Mouse (Mus musculus) midbrain, embryonic 14.5 days (tissue): ENCODE data around the gene Dcpp2. TPM values are rescaled to one million over a fixed set of nuclear protein-coding genes. Genes with fewer than 3 reads are reported as not detected.
A peak's percentile ranks its signal among the peaks of the same experiment; 100 is the strongest.
"Not testable (repeated sequence)": the region's sequence is repeated elsewhere in the genome, so short reads cannot be mapped to it uniquely, and the experiment has no call there.

Experiments used
- ATAC-seq: fragments of 200-750 bp; cut with Nextera tagmentation; 2 replicates; pipeline ENCODE4 v1.8.0; 2017; ENCODE audit warnings: moderate number of reproducible peaks, moderate library complexity; ENCODE audit not compliant: low FRiP score, low TSS enrichment
- DNase-seq: peaks from one replicate; pipeline ENCODE4 v3.0.0-alpha.2; 2015
- H3K27ac ChIP-seq: fragments of 300-500 bp; sonication (generic); replicated peaks from 2 replicates; pipeline ENCODE4 v1.5.1; 2014; ENCODE audit warnings: mild to moderate bottlenecking, low read depth, low read length, moderate library complexity
- H3K27me3 ChIP-seq: fragments of 300-500 bp; sonication (generic); 2 replicates; pipeline ENCODE4 v1.6.1; 2014; ENCODE audit warnings: low read length, control low read depth, mixed read lengths; ENCODE audit not compliant: control insufficient read depth, insufficient read depth
- H3K36me3 ChIP-seq: fragments of 300-500 bp; sonication (generic); 2 replicates; pipeline ENCODE4 v1.6.1; 2014; ENCODE audit warnings: low read length, control low read depth; ENCODE audit not compliant: control insufficient read depth, insufficient read depth
- H3K4me1 ChIP-seq: fragments of 300-500 bp; sonication (generic); 2 replicates; pipeline ENCODE4 v1.6.1; 2014; ENCODE audit warnings: mild to moderate bottlenecking, antibody characterized with exemption, low read length, control low read depth; ENCODE audit not compliant: control insufficient read depth, insufficient read depth
- H3K4me2 ChIP-seq: fragments of 300-500 bp; sonication (generic); 2 replicates; pipeline ENCODE4 v1.6.1; 2014; ENCODE audit warnings: mild to moderate bottlenecking, low read length, moderate library complexity
- H3K4me3 ChIP-seq: fragments of 300-500 bp; sonication (generic); replicated peaks from 2 replicates; pipeline ENCODE4 v1.5.1; 2014; ENCODE audit warnings: low read depth, low read length
- H3K9ac ChIP-seq: fragments of 300-500 bp; sonication (generic); replicated peaks from 2 replicates; pipeline ENCODE4 v1.6.1; 2014; ENCODE audit warnings: mild to moderate bottlenecking, low read length, moderate library complexity
- H3K9me3 ChIP-seq: fragments of 300-500 bp; sonication (generic); 2 replicates; pipeline ENCODE4 v1.6.1; 2016; ENCODE audit warnings: low read length, control low read depth, mixed read lengths; ENCODE audit not compliant: control insufficient read depth
- WGBS: fragments of 180-500 bp; shearing (Covaris S2); extraction: QIAGEN DNeasy Blood & Tissue Kit; methylation state at CpG from one replicate; pipeline ENCODE4 v1.1.7; 2014; 5-methylcytosine and 5-hydroxymethylcytosine counted together
- polyA plus RNA-seq: library from polyadenylated mRNA; unstranded; fragments of >200 nt; fragmentation: Nextera tagmentation; extraction: Ambion mirVana; gene quantifications from 2 replicates; pipeline ENCODE4 v1.2.1, GENCODE M21; 2014

Dcpp2 gene
- polyA plus RNA-seq, result not detected in 2 replicates

DNA sequence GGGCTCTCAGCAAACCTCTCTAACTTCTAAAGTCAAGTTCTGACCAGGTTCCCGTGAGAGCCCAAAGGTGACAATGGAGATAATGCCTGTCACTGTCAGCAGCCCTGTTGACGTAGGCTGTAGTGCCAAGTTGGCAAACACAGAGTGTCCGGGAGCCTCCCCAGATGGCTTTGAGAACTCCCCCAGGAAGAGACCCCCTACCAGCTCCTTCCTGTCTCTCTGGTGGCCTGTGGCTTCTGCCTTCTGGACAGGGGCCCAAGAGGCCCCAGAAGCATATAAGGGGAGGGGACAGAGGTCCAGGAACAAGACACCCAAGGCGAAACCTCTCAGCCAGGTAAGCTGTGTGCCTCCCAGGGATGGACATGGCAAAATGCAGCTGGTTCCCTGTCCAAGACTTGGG, at the start of gene Dcpp2, which contains the start of gene Dcpp1:
Gene Dcpp2, plus strand, starts transcription at position 305 of the 400 bp plus-strand sequence.
Gene Dcpp1, plus strand, starts transcription at position 301 of the 400 bp plus-strand sequence.
- DNase-seq, H3K27me3 ChIP-seq, H3K36me3 ChIP-seq, H3K9ac ChIP-seq, H3K9me3 ChIP-seq, H3K27ac ChIP-seq, ATAC-seq, H3K4me2 ChIP-seq, H3K4me1 ChIP-seq, H3K4me3 ChIP-seq: not testable (repeated sequence)
- 73% methylated on average over 4 of the region's 4 CpGs for WGBS

DNA sequence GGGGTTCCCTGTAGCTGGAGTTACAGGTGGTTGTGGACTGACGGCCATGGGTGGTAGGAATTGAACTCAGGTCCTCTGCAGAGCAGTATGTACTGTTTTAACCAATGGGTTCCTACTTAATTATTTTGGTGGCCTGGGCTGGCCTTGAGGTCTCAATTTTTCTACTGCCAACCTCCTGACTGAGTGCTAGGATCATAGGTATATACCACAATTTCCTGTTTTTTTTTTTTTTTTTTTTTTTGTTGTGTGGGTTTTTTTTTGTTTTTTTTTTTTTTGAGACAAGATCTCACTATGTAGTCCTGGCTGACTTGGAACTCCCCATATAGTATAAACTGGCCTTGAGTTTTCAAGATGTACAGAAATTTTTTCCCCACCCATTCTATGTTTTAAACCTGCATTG, 49.5 kb upstream of the Dcpp2 start:
- 93% methylated on average over 1 of the region's 1 CpGs for WGBS
- Histone ChIP-seq H3K36me3 (peaks cover 11% of the 10 kb centered on the region), H3K27ac (no peak overlapping the region), H3K9ac (no peak overlapping the region), H3K9me3 (no peaks in the 10 kb centered on the region), H3K4me1 (peaks cover 19% of the 10 kb centered on the region), H3K4me2 (no peak overlapping the region), H3K4me3 (no peak overlapping the region), H3K27me3 (0 out of 2 replicates have a peak, but pooled peaks cover 3% of the 10 kb centered on the region)
- DNase-seq (no peak), ATAC-seq (no peak)

DNA sequence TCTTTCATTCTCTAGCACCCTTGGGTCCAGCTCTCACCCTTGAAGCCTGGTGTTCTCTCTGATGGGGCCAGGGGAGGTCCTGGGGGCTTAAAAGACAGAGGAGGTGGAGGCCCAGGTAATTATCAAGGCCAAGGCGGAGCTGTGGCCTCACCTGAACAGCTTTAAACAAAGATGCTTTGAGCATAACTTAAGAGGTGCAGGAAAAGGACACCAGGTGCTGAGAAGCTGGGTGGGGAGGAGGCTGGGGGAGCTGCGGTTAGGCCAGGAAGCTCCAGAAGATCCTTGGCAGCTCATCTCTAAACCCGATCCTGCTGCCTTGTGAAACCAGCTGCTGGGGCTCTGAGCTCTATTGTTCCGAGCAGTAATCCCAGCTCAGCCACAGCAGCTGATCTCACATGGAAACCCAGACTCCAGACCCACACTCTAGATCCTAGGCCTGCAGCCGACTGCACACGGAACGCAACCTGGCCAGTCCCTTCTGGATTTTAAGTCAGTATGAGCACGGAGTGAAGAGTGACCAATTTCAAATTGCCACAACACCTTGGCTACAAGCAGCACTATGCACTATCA, 44.6 kb upstream of the Dcpp2 start, which contains the start of gene Prss33:
Gene Prss33, minus strand, starts transcription at position 51 of the 570 bp plus-strand sequence.
- DNase-seq, result no peak
- no peak within 1 kb of the TSS for H3K9ac ChIP-seq
- no peak within 1 kb of the TSS for H3K27ac ChIP-seq
- no peak within 1 kb of the TSS for H3K4me3 ChIP-seq
- H3K9me3 ChIP-seq, result no peaks in the 10 kb centered on the region
- 0 out of 2 replicates have a peak, but pooled peaks cover 3% of the 10 kb centered on the region for H3K27me3 ChIP-seq
- ATAC-seq, result no peak
- WGBS, result 39% methylated on average over 8 of the region's 8 CpGs
- H3K4me1 ChIP-seq, result no peaks in the 10 kb centered on the region; the same call in 1 of the 2 replicates
- H3K4me2 ChIP-seq, result no peak within 1 kb of the TSS
- H3K36me3 ChIP-seq, result no peaks in the 10 kb centered on the region

DNA sequence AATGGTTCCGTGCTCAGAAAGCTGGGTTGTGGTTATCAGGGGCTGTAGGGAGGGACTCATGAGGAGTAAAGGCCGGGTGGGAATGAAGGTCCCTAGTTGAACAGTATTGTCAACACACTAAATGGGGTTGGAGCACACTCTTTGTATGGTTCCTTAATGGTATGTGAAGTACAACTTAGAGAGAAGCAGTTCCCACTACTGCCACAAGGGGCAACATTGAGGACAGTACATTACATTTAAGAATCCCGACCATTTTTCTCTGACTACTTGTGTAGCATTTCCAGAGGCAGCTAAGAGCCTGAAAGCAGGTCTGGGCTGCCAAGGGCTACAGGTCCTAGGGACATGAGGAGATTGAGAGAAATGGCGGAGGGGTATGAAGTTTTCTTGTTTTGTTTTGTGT, 39.5 kb upstream of the Dcpp2 start:
- Histone ChIP-seq H3K4me2 (no peak overlapping the region), H3K9me3 (no peaks in the 10 kb centered on the region), H3K36me3 (no peaks in the 10 kb centered on the region), H3K27me3 (no peaks in the 10 kb centered on the region), H3K4me3 (no peak overlapping the region), H3K9ac (no peak overlapping the region), H3K4me1 (peaks cover 3% of the 10 kb centered on the region; the same call in 1 of the 2 replicates), H3K27ac (no peak overlapping the region)
- no peak for ATAC-seq
- 28% methylated on average over 4 of the region's 4 CpGs for WGBS
- DNase-seq, result peak; percentile 88

DNA sequence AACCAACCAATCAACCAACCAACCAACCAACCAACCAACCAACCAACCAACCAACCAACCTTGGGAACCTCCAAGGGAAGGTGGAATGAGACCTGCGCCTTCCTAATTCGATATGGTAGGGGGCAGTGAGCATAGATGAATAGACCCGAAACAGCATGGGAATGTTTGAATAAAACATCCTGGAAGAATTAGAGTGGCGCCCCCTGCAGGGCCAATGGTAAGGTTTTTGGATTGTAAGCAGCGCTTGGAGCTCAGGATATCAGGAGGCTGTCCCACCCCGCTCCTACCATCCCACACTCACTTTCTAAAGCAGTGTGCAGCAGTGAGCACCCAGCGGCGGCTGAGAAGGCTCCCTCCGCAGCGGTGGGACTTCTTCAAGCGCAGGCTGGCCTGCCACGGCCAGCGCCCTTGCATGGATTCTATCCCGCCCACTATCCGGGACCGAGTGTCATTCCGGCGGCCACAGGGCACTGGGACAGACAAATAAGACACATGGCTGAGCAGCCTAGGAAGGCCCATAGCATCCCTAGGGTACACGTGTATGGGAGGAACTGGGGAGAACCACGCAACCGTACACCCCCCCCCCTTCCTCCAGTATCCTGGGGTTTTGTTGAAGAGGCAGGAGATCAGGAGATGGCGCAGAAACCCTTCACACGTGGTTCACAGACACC, 37.4 kb upstream of the Dcpp2 start:
- no peak for DNase-seq
- no peak overlapping the region for H3K9ac ChIP-seq
- no peak overlapping the region for H3K4me3 ChIP-seq
- no peak for ATAC-seq
- no peaks in the 10 kb centered on the region for H3K9me3 ChIP-seq
- no peak overlapping the region for H3K27ac ChIP-seq
- H3K4me2 ChIP-seq, result peak overlapping the region; percentile 33
- no peaks in the 10 kb centered on the region for H3K36me3 ChIP-seq
- H3K4me1 ChIP-seq, result 0 out of 2 replicates have a peak, but pooled peaks cover 3% of the 10 kb centered on the region
- WGBS, result 46% methylated on average over 23 of the region's 23 CpGs
- no peaks in the 10 kb centered on the region for H3K27me3 ChIP-seq

DNA sequence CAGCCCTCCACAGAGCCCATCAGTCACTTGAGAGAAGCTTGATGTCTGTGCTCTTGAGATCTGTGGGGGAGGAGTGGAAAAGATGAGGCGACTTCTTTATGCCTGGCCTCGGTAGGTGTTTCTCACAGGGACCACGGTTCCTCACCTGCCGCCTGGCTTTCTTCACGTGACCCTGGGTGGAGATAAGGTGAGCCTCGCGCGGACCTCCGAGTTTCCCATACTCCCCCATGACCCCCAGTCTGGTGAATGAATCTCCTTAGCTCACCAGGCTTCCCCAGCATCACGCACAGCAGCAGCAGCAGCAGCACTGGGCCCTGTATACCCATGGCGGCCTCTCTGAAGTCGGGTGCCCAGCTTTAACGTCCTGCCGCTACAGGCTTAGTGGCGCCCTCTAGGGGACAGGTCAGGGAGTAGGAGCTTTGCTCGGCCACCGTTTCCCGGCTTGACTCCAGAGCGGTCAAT, 36.8 kb upstream of the Dcpp2 start, which contains the start of the genes Prss32 and Prss41:
Gene Prss32, plus strand, starts transcription at position 44 of the 462 bp plus-strand sequence.
Gene Prss41, minus strand, starts transcription at position 361 of the 462 bp plus-strand sequence.
- Histone ChIP-seq H3K9ac (no peak within 1 kb of the TSS), H3K9me3 (no peaks in the 10 kb centered on the region), H3K27ac (no peak within 1 kb of the TSS), H3K4me3 (no peak within 1 kb of the TSS), H3K36me3 (no peaks in the 10 kb centered on the region), H3K4me2 (peak within 1 kb of the TSS; percentile 33), H3K4me1 (0 out of 2 replicates have a peak, but pooled peaks cover 3% of the 10 kb centered on the region), H3K27me3 (no peaks in the 10 kb centered on the region)
- WGBS, result 13% methylated on average over 19 of the region's 19 CpGs
- DNase-seq, result peak; percentile 49
- ATAC-seq, result no peak

DNA sequence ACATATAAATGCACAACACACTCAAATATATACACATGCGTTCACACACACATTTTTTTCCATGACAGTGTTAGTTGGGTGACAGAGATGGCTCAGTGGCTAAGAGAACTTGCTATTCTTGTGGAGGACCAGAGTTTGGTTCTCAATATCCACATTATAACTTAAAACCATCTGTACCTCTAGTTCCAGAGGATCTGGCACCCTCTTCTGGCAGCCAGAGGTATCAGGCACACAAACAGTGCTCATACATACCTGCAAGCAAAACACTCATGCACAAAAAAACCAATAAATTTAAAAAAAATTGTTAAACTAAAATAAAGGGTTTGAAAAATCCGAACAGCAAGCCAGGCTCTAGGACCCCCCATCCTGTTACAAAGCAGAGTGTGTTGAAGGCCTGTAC, 30.7 kb upstream of the Dcpp2 start:
- Histone ChIP-seq H3K4me3 (no peak overlapping the region), H3K4me1 (no peaks in the 10 kb centered on the region), H3K9ac (no peak overlapping the region), H3K9me3 (no peaks in the 10 kb centered on the region), H3K27me3 (no peaks in the 10 kb centered on the region), H3K27ac (no peak overlapping the region), H3K36me3 (no peaks in the 10 kb centered on the region), H3K4me2 (no peak overlapping the region)
- ATAC-seq, result no peak
- no peak for DNase-seq
- WGBS, result 69% methylated on average over 2 of the region's 2 CpGs

DNA sequence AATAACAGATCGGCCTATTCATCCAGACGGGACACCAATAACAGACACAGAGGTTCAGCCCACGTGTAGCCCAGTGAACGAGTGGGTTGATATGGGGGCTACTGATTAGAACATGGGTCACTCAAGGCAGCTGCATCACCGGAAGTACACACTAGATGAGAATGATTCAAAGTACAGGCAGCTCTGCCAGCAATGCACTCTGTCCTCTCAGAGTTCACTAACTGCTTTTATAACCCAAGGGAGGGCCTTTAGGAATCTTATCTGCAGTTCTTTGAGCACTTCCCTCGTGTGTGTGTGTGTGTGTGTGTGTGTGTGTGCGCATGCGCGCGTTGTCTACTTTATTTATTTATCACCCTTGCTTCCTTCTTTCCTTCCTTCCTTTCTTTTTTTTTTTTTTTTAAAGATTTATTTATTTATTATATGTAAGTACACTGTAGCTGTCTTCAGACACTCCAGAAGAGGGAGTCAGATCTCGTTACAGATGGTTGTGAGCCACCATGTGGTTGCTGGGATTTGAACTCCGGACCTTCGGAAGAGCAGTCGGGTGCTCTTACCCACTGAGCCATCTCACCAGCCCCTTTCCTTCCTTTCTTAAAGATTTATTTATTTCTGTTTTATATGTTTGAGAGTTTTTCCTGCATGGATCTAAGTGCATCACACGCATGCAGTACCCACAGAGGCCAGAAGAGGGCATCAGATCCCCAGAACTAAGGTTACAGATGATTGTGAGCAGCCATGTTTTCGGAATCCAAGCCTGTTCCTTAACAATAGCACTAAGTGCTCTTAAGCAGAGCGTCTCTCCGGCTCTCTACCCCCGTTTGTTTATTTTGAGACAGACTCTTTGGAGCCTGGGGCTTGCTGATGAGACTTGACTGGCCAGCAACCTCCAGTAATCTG, 29.6 kb upstream of the Dcpp2 start:
- Histone ChIP-seq H3K27ac (no peak overlapping the region), H3K9me3 (no peaks in the 10 kb centered on the region), H3K9ac (no peak overlapping the region), H3K4me3 (no peak overlapping the region), H3K4me2 (no peak overlapping the region), H3K4me1 (no peaks in the 10 kb centered on the region), H3K27me3 (no peaks in the 10 kb centered on the region), H3K36me3 (no peaks in the 10 kb centered on the region)
- 61% methylated on average over 18 of the region's 19 CpGs for WGBS
- ATAC-seq, result no peak
- peak; percentile 85 for DNase-seq
